Mouse (Mus musculus) lung, embryonic 16.5 days (tissue): Measurements from ENCODE around the gene Tbcd. TPM values are rescaled to one million over a fixed set of nuclear protein-coding genes. Genes with fewer than 3 reads are reported as not detected.
"Not testable (repeated sequence)": the region's sequence is repeated elsewhere in the genome, so short reads cannot be mapped to it uniquely, and the experiment has no call there.

ENCODE experiments used
- ATAC-seq: fragments of 200-750 bp; cut with Nextera tagmentation; 2 replicates; pipeline ENCODE4 v1.8.0; 2017; ENCODE audit warnings: low read depth, mild to moderate bottlenecking, moderate library complexity
- H3K27ac ChIP-seq: fragments of 300-500 bp; sonication (generic); 2 replicates; pipeline ENCODE4 v1.5.1; 2014; ENCODE audit warnings: mild to moderate bottlenecking, control low read depth, low read length
- H3K27me3 ChIP-seq: fragments of 300-500 bp; sonication (generic); 2 replicates; pipeline ENCODE4 v1.6.1; 2014; ENCODE audit warnings: low read depth, low read length, mixed read lengths; ENCODE audit not compliant: control insufficient read depth, insufficient read depth
- H3K36me3 ChIP-seq: fragments of 300-500 bp; sonication (generic); 2 replicates; pipeline ENCODE4 v1.6.1; 2014; ENCODE audit warnings: low read length; ENCODE audit not compliant: control insufficient read depth, insufficient read depth
- H3K4me1 ChIP-seq: fragments of 300-500 bp; sonication (generic); replicated peaks from 2 replicates; pipeline ENCODE4 v1.6.1; 2014; ENCODE audit warnings: low read length, mixed read lengths; ENCODE audit not compliant: control insufficient read depth, insufficient read depth
- H3K4me2 ChIP-seq: fragments of 300-500 bp; sonication (generic); 2 replicates; pipeline ENCODE4 v1.6.1; 2014; ENCODE audit warnings: low read depth, low read length, control low read depth
- H3K4me3 ChIP-seq: fragments of 300-500 bp; sonication (generic); 2 replicates; pipeline ENCODE4 v1.5.1; 2014; ENCODE audit warnings: mild to moderate bottlenecking, low read length, control low read depth
- H3K9ac ChIP-seq: fragments of 300-500 bp; sonication (generic); 2 replicates; pipeline ENCODE4 v1.6.1; 2014; ENCODE audit warnings: low read length, control low read depth
- H3K9me3 ChIP-seq: fragments of 300-500 bp; sonication (generic); 2 replicates; pipeline ENCODE4 v1.6.1; 2016; ENCODE audit warnings: low read length; ENCODE audit not compliant: control insufficient read depth
- WGBS: fragments of 180-500 bp; shearing (Covaris S2); extraction: QIAGEN DNeasy Blood & Tissue Kit; methylation state at CpG from one replicate; pipeline ENCODE4 v1.1.7; 2014; 5-methylcytosine and 5-hydroxymethylcytosine counted together
- polyA plus RNA-seq: library from polyadenylated mRNA; unstranded; fragments of >200 nt; fragmentation: Nextera tagmentation; extraction: Ambion mirVana; gene quantifications from 2 replicates; pipeline ENCODE4 v1.2.1, GENCODE M21; 2015

Tbcd gene
- polyA plus RNA-seq, 1 experiment from 2014 or later = 31.6 TPM

- H3K9me3 ChIP-seq = no peaks in the 10 kb centered on the region
- ATAC-seq = no peak
- H3K9ac ChIP-seq = no peak overlapping the region
- 0 out of 2 replicates have a peak, but pooled peaks cover 3% of the 10 kb centered on the region for H3K4me1 ChIP-seq
- no peak overlapping the region for H3K4me3 ChIP-seq
- H3K27me3 ChIP-seq = no peaks in the 10 kb centered on the region
- no peak overlapping the region for H3K4me2 ChIP-seq
- no peak overlapping the region for H3K27ac ChIP-seq
- WGBS = 82% methylated on average over 6 of the region's 6 CpGs
- H3K36me3 ChIP-seq = 0 out of 2 replicates have a peak, but pooled peaks cover 3% of the 10 kb centered on the region
Observed at GRCm38 (mm10) chr11:121655807-121656511, 204.2 kb downstream of the Tbcd start.

- ATAC-seq = no peak
- Histone ChIP-seq H3K4me3 (no peak overlapping the region), H3K27me3 (no peaks in the 10 kb centered on the region), H3K9ac (no peak overlapping the region), H3K27ac (no peak overlapping the region), H3K4me2 (no peak overlapping the region), H3K36me3 (peaks cover 3% of the 10 kb centered on the region; the same call in 1 of the 2 replicates), H3K9me3 (no peaks in the 10 kb centered on the region), H3K4me1 (0 out of 2 replicates have a peak, but pooled peaks cover 3% of the 10 kb centered on the region)
- 14% methylated on average over 1 of the region's 1 CpGs for WGBS
Observed at GRCm38 (mm10) chr11:121658151-121658550, 206.4 kb downstream of the Tbcd start.

- not testable (repeated sequence) for H3K9me3 ChIP-seq, H3K27ac ChIP-seq, H3K4me1 ChIP-seq, H3K27me3 ChIP-seq, H3K9ac ChIP-seq, H3K4me2 ChIP-seq, ATAC-seq, H3K4me3 ChIP-seq, H3K36me3 ChIP-seq
- WGBS = 93% methylated on average over 2 of the region's 2 CpGs
Observed at GRCm38 (mm10) chr11:121660604-121661003, 208.9 kb downstream of the Tbcd start.

GRCm38 (mm10) chr11:121661116-121661515, 209.4 kb downstream of the Tbcd start:
- WGBS = 76% methylated on average over 2 of the region's 2 CpGs
- no peak for ATAC-seq
- no peaks in the 10 kb centered on the region for H3K27me3 ChIP-seq
- H3K9me3 ChIP-seq = no peaks in the 10 kb centered on the region
- H3K27ac ChIP-seq = no peak overlapping the region
- H3K36me3 ChIP-seq = no peaks in the 10 kb centered on the region; the same call in 1 of the 2 replicates
- no peak overlapping the region for H3K4me2 ChIP-seq
- H3K9ac ChIP-seq = no peak overlapping the region
- H3K4me1 ChIP-seq = no peaks in the 10 kb centered on the region
- H3K4me3 ChIP-seq = no peak overlapping the region

Other genes with a start within 250 kb of the Tbcd start
- gene Hexdc, start 247.5 kb upstream of the Tbcd start, polyA plus RNA-seq = 7.1 and 8.9 TPM in 2 replicates
- gene Ogfod3, start 247.2 kb upstream of the Tbcd start, polyA plus RNA-seq = 24.5 and 27.8 TPM in 2 replicates
- gene Cybc1, start 222.6 kb upstream of the Tbcd start, polyA plus RNA-seq = 37.4 and 42.5 TPM in 2 replicates
- 53.6 and 55.8 TPM in 2 replicates for gene Narf, start 214.7 kb upstream of the Tbcd start, polyA plus RNA-seq
- gene Foxk2, start 192.0 kb upstream of the Tbcd start, polyA plus RNA-seq = 6.2 and 6.5 TPM in 2 replicates
- 94.8 and 98.7 TPM in 2 replicates for gene Wdr45b, start 97.5 kb upstream of the Tbcd start, polyA plus RNA-seq
- gene Rab40b, start 63.7 kb upstream of the Tbcd start, polyA plus RNA-seq = 6.0 and 7.1 TPM in 2 replicates
- gene Fn3krp, start 30.5 kb upstream of the Tbcd start, polyA plus RNA-seq = 6.7 and 9.3 TPM in 2 replicates
- 0.60 and 1.3 TPM in 2 replicates for gene Fn3k, start 17.0 kb upstream of the Tbcd start, polyA plus RNA-seq
- 0.93 and 0.94 TPM in 2 replicates for gene Zfp750, start 67.4 kb downstream of the Tbcd start, polyA plus RNA-seq
- gene B3gntl1, start 221.2 kb downstream of the Tbcd start, polyA plus RNA-seq = 6.8 and 7.1 TPM in 2 replicates
- 25.8 and 30.1 TPM in 2 replicates for gene Metrnl, start 249.6 kb downstream of the Tbcd start, polyA plus RNA-seq